Mouse (Mus musculus) midbrain, embryonic 14.5 days (tissue): ENCODE measurements at regions not wholly inside any gene's neighbourhood (a gene's known extent, or its start where the extent isn't known, plus 50 kb on each side); places are given as distances from the start of the nearest gene placed in this dataset.

Source experiments
- ATAC-seq: fragments of 200-750 bp; cut with Nextera tagmentation; 2 replicates; pipeline ENCODE4 v1.8.0; 2017; ENCODE audit warnings: moderate number of reproducible peaks, moderate library complexity; ENCODE audit not compliant: low FRiP score, low TSS enrichment
- DNase-seq: peaks from one replicate; pipeline ENCODE4 v3.0.0-alpha.2; 2015
- H3K27ac ChIP-seq: fragments of 300-500 bp; sonication (generic); replicated peaks from 2 replicates; pipeline ENCODE4 v1.5.1; 2014; ENCODE audit warnings: mild to moderate bottlenecking, low read depth, low read length, moderate library complexity
- H3K27me3 ChIP-seq: fragments of 300-500 bp; sonication (generic); 2 replicates; pipeline ENCODE4 v1.6.1; 2014; ENCODE audit warnings: low read length, control low read depth, mixed read lengths; ENCODE audit not compliant: control insufficient read depth, insufficient read depth
- H3K36me3 ChIP-seq: fragments of 300-500 bp; sonication (generic); 2 replicates; pipeline ENCODE4 v1.6.1; 2014; ENCODE audit warnings: low read length, control low read depth; ENCODE audit not compliant: control insufficient read depth, insufficient read depth
- H3K4me1 ChIP-seq: fragments of 300-500 bp; sonication (generic); 2 replicates; pipeline ENCODE4 v1.6.1; 2014; ENCODE audit warnings: mild to moderate bottlenecking, antibody characterized with exemption, low read length, control low read depth; ENCODE audit not compliant: control insufficient read depth, insufficient read depth
- H3K4me2 ChIP-seq: fragments of 300-500 bp; sonication (generic); 2 replicates; pipeline ENCODE4 v1.6.1; 2014; ENCODE audit warnings: mild to moderate bottlenecking, low read length, moderate library complexity
- H3K4me3 ChIP-seq: fragments of 300-500 bp; sonication (generic); replicated peaks from 2 replicates; pipeline ENCODE4 v1.5.1; 2014; ENCODE audit warnings: low read depth, low read length
- H3K9ac ChIP-seq: fragments of 300-500 bp; sonication (generic); replicated peaks from 2 replicates; pipeline ENCODE4 v1.6.1; 2014; ENCODE audit warnings: mild to moderate bottlenecking, low read length, moderate library complexity
- H3K9me3 ChIP-seq: fragments of 300-500 bp; sonication (generic); 2 replicates; pipeline ENCODE4 v1.6.1; 2016; ENCODE audit warnings: low read length, control low read depth, mixed read lengths; ENCODE audit not compliant: control insufficient read depth
- WGBS: fragments of 180-500 bp; shearing (Covaris S2); extraction: QIAGEN DNeasy Blood & Tissue Kit; methylation state at CpG from one replicate; pipeline ENCODE4 v1.1.7; 2014; 5-methylcytosine and 5-hydroxymethylcytosine counted together

DNA sequence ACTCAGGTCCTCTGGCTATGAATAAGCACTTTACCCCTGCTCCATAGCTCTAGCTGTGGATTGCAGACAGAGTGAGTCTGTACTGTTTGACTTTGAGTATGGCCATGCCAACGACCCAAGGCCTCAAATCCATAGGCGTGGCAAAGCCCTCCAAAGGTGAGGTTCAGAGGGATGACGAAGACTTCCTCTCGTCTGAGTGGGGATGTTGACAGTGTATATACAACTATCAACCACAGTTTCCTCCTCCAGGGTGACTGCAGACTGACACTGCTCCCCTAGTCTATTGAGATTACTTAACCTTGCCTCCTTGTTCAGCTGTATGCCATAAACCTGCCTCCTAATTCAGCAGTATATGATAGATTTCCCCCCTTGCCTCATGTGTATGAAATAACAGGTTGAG, 80.7 kb upstream of the Tle4 start:
- no peak overlapping the region for H3K4me2 ChIP-seq
- no peak overlapping the region for H3K9ac ChIP-seq
- H3K9me3 ChIP-seq = no peaks in the 10 kb centered on the region
- no peaks in the 10 kb centered on the region for H3K36me3 ChIP-seq
- no peak for DNase-seq
- H3K4me1 ChIP-seq = no peaks in the 10 kb centered on the region
- H3K27ac ChIP-seq = no peak overlapping the region
- H3K27me3 ChIP-seq = no peaks in the 10 kb centered on the region
- ATAC-seq = no peak
- WGBS = 90% methylated on average over 4 of the region's 4 CpGs
- no peak overlapping the region for H3K4me3 ChIP-seq

DNA sequence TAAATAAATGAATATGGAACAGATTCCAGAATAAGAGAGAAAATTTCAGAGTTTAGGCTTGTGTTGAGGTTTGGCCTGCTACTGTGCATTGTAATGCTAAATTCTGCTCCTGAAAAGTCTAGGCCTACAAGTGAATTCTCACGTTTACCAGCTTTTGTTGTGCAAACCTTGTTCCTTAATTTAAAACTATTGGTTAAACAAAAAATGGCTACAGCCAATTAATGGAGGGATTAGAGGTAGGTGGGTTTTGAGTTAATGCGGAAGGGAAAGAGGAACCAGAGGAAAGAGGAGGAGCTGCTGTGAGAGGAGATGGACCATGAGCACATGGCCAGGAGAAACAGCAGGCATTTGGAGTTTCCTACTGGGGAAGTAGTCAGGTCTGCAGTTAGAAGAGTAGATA, 79.1 kb upstream of the Tle4 start:
- no peaks in the 10 kb centered on the region for H3K27me3 ChIP-seq
- H3K4me3 ChIP-seq = no peak overlapping the region
- 31% methylated on average over 2 of the region's 2 CpGs for WGBS
- no peak overlapping the region for H3K9ac ChIP-seq
- no peaks in the 10 kb centered on the region for H3K9me3 ChIP-seq
- ATAC-seq (no peak), DNase-seq (no peak)
- H3K4me2 ChIP-seq = no peak overlapping the region
- no peak overlapping the region for H3K27ac ChIP-seq
- H3K4me1 ChIP-seq = no peaks in the 10 kb centered on the region
- no peaks in the 10 kb centered on the region for H3K36me3 ChIP-seq

DNA sequence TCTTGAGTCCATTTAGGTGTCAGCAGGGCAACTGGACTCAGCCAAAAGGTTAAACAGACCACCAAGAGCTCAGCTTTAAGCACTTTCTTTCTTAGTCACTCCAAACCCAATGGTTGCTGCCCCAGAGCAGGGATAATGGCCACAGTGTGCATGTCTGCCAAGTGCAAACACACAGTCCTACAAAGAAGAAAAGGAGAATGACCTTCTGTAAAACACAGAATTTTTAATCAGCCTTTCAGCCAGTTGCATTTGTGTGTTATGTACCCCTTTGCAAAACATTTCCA, 72.9 kb upstream of the Tle4 start:
- H3K4me3 ChIP-seq = no peak overlapping the region
- H3K36me3 ChIP-seq = no peaks in the 10 kb centered on the region
- H3K27ac ChIP-seq = no peak overlapping the region
- no peaks in the 10 kb centered on the region for H3K27me3 ChIP-seq
- H3K4me1 ChIP-seq = 0 out of 2 replicates have a peak, but pooled peaks cover 2% of the 10 kb centered on the region
- DNase-seq (no peak), ATAC-seq (no peak)
- H3K9ac ChIP-seq = no peak overlapping the region
- H3K9me3 ChIP-seq = no peaks in the 10 kb centered on the region
- H3K4me2 ChIP-seq = no peak overlapping the region

DNA sequence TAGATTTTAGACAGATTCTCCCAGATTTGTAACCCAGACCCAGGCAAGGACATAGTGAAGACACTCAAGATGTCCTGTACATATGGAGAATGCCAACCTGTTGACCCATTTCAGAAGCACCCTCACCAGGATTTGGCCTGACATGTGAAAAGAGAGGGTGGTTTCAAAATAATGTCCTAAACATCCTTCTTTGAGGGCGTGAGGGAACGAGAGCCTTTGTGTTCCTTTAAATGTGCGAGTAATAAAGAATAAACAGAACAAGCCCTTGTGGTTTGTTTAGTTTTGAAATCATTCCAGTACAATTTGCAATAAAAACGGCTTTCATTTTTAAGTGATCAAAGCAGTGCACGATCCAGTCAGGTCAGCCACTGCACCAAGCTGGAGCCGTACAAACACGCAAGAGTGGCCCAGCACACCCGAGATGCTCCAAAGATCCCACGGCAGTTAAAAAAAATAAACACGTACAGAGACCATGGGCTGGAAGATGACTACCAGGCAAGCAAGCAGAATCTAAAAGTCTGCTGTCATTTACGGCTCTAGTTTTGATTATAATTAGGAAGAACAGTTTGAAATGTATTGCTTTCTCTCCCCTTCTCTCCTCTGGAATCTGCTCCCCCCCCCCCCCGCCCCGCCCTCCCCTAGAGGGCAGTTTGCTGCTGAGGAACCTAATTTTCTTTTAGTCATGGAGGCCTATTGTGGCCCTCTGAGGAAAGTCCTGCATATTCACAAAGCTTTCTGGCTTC, 72.4 kb upstream of the Tle4 start:
- Histone ChIP-seq H3K27ac (no peak overlapping the region), H3K4me3 (no peak overlapping the region), H3K9me3 (no peaks in the 10 kb centered on the region), H3K9ac (no peak overlapping the region), H3K36me3 (no peaks in the 10 kb centered on the region), H3K4me2 (no peak overlapping the region), H3K4me1 (0 out of 2 replicates have a peak, but pooled peaks cover 2% of the 10 kb centered on the region), H3K27me3 (no peaks in the 10 kb centered on the region)
- 48% methylated on average over 11 of the region's 13 CpGs for WGBS
- DNase-seq (no peak), ATAC-seq (no peak)

DNA sequence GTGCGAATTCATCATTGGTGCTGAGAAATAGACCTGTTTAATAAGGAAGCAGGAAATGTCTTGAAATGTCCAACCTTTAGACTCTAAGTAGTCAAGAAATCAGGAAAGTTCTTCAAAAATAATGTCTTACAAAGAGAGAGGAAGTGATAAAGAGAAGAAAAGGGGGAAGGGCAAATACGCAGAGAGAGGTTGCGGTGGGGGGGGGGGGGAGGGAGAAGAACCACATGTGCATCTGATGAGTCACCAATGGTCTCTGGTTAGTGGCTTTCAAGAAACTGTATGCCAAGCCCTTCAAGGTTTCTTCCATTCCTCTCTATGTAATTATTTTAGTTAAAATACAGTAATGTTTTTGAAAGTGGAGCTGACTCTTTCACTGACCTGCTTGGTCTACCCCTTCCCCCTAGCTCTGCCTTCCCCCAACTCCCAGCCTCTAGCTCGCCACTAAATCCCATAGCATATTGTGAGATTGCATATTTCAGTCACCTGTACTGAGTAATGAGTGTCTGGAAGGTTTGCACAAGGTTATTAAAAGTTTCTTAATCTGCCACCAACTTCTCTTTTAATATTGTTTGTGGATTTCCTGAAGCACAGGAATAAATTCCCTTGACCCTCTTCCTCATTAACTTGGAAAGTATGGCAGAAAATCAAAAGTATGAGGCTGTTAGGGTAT, 70.8 kb upstream of the Tle4 start:
- Histone ChIP-seq H3K4me3 (no peak overlapping the region), H3K9me3 (no peaks in the 10 kb centered on the region), H3K9ac (no peak overlapping the region), H3K27ac (no peak overlapping the region), H3K4me1 (0 out of 2 replicates have a peak, but pooled peaks cover 2% of the 10 kb centered on the region), H3K4me2 (no peak overlapping the region), H3K27me3 (no peaks in the 10 kb centered on the region), H3K36me3 (no peaks in the 10 kb centered on the region)
- WGBS = 88% methylated on average over 4 of the region's 4 CpGs
- DNase-seq (no peak), ATAC-seq (no peak)

DNA sequence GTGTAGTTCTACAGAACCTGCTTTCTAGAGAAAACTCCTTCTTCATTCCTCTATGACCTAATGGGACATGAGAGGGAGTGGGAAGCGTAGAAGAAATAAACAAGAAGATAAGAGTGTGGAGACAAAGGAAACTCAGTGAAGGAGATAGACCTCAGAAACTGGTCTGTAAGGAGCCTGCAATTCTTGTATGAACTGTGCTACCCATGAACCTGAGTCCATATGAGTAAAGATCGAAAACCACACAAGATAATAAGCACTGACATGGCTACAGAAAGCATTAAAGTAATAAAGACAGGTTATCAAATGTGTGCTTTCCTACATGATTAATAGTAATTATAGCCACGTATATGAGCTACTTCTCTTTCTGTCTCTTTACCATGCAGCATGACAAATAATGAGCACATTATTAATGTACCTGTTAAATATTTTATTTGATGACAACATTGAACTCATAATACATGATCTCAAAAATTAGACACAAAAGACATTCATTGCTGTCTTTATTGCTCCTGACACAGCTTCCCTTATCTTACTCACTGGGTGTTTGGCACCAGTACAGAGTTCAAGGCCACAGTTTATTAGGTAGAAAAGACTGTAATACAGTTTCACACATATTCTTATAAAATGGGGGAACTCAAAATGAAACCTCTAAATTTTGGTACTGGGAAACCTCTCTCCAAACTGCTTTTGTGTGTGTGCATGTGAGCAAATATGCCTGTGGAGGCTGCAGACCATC, 67.0 kb upstream of the Tle4 start:
- no peak overlapping the region for H3K9ac ChIP-seq
- no peaks in the 10 kb centered on the region for H3K9me3 ChIP-seq
- H3K36me3 ChIP-seq = no peaks in the 10 kb centered on the region
- no peaks in the 10 kb centered on the region for H3K4me1 ChIP-seq
- ATAC-seq (no peak), DNase-seq (no peak)
- WGBS = 90% methylated on average over 3 of the region's 3 CpGs
- H3K27me3 ChIP-seq = 0 out of 2 replicates have a peak, but pooled peaks cover 2% of the 10 kb centered on the region
- no peak overlapping the region for H3K27ac ChIP-seq
- no peak overlapping the region for H3K4me2 ChIP-seq
- no peak overlapping the region for H3K4me3 ChIP-seq

DNA sequence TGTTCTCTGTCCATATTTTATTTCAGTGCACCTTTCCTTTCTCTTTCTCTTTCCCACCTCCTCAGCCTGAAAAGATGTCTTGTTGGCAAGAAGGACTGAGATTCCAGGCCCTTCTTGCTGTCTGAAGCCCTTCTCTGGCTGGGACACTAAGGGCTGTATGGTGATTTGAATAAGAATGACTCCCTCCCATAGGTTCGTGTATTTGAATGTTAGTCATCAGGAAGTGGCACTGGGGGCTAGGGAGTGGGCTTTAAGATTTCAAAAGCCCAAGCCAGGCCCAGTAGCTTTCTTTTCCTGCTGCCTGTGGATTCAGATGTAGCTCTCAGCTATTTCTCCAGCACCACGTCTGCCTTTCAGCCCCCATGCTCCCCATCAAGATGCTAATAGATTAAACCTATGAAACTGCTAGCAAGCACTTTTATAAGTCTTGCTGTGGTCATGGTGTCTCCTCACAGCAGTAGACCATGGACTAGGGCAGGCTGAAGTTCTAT, 66.3 kb upstream of the Tle4 start:
- 39% methylated on average over 2 of the region's 2 CpGs for WGBS
- H3K4me2 ChIP-seq = no peak overlapping the region
- no peak for DNase-seq
- H3K36me3 ChIP-seq = no peaks in the 10 kb centered on the region
- 0 out of 2 replicates have a peak, but pooled peaks cover 2% of the 10 kb centered on the region for H3K27me3 ChIP-seq
- H3K9me3 ChIP-seq = no peaks in the 10 kb centered on the region
- no peak overlapping the region for H3K9ac ChIP-seq
- no peak for ATAC-seq
- no peak overlapping the region for H3K27ac ChIP-seq
- H3K4me3 ChIP-seq = no peak overlapping the region
- no peaks in the 10 kb centered on the region for H3K4me1 ChIP-seq

DNA sequence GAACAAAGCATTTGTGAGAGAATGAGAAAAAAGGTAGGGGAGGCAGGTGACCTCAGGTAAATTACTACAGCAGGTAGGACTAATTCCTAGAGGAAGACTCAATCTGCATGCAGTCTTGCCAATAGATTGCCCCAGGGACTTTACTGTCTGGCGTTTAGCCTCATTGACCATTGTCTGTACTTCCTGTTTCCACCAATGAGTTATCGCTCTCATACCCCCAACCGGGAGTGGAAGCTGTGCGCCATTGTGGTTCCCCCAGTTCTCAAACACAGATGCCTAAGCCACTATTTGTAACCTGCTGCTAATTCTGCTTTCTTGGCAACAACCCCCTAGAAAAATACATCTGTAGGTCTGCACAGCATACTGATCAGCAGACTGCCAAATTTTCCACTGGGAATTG, 65.5 kb upstream of the Tle4 start:
- Histone ChIP-seq H3K27me3 (0 out of 2 replicates have a peak, but pooled peaks cover 2% of the 10 kb centered on the region), H3K9ac (no peak overlapping the region), H3K4me1 (no peaks in the 10 kb centered on the region), H3K27ac (no peak overlapping the region), H3K4me3 (no peak overlapping the region), H3K36me3 (no peaks in the 10 kb centered on the region), H3K9me3 (no peaks in the 10 kb centered on the region), H3K4me2 (no peak overlapping the region)
- ATAC-seq (no peak), DNase-seq (no peak)
- 61% methylated on average over 4 of the region's 4 CpGs for WGBS
